Mouse (Mus musculus) T-cell, adult 2 months (primary cell): ENCODE measurements around the gene Slc4a5.
"Not testable (repeated sequence)": the region's sequence is repeated elsewhere in the genome, so short reads cannot be mapped to it uniquely, and the experiment has no call there.

ENCODE experiments used
- DNase-seq: peaks from one replicate; pipeline ENCODE4 v3.0.0; 2022; ENCODE audit warnings: low spot score

Slc4a5 gene

DNA sequence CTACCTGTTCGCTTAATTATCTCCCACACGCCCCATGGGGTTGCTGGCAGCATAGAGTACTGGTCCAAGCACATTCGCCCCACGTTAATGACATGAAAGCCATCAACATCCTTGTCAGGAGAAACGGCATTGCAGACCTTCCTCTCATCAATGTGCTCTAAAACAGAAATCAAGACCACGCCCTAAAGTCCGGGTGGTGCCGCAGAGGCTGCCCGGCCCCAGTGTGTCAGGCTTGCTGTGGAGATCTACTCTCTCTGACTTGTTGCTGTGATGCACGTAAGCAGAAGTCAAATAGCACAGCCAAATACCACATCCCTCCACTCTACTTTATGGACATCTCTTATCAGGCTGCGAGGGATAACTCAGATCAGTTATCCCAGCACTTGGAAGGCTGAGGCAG is 91.6 kb downstream of the Slc4a5 start:
- DNase-seq, result no peak

DNA sequence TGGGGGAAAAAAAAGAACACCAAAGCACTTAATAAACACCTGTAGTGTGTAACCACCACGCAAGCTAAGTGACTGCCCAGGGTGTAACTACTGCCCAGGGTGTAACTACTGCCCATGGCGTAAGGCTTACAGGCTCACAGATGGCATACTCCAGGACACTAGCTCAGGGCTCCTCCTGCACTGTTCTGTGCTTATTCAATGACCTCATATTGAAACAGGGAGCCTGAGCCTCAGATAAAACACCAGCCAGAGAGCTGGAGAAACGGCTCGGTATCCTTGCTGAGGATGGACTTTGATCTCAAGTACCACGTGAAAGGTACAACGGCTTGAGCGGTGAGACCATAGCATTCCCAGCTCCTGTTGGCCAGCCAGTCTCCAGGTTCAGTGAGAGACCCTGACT is 92.4 kb downstream of the Slc4a5 start:
- no peak for DNase-seq

DNA sequence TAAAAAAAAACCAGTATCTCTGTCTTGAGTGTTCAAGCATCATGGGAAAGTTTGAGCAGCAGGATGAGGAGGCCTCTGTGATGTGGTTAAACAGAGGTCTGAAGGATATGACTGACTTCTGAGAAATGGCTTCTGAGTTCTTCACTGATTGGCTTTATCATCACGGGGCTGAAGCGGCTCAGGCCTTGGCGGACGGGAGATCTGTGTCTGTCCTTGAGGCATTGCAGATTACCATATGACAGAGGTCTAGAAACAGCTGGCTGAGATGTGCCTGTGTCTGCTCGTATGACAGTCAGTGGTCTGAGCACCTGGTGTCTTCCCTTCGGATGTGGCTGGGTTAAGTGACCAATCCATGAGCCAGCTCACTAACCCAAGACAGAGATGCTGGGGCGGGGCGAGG is 92.9 kb downstream of the Slc4a5 start:
- DNase-seq, result peak; percentile 62

DNA sequence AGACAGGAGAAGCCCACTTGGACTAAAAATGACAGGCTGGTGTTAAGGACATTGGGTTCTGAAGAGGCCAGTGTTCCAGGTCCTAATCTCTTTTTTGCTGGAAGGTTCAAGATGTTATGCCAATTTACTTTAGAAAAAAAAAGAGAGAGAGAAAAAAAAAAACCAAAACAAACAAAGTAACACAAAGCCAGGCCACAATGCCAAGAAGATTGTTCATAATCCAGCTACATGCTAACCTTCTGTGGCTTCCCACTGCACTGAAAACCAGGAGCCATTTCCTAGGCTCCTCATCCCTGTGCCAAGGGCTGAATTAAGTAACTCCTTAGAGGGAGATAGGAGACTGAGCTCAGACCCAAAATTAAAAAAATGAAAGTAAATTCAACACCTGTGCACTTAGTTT is 95.7 kb downstream of the Slc4a5 start:
- DNase-seq, result no peak

DNA sequence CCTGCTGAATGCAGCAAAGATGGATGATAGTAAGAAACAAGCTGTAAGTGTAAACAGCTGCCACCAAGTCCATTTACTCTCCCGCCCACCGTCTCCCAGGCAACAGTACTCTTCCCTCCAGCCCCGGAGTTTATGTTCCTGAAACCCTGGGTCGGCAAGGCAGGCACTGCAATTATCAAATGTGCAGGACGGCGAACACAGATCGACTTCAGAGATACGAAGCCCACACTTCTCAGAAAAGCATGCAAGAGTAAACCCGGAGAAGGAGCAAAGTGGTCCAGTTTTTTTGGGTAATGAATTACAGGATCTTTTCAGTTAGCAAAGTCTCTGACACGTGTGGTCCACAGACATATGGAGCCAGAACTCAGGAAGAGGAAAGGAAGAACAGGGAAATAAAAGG is 96.4 kb downstream of the Slc4a5 start:
- no peak for DNase-seq

DNA sequence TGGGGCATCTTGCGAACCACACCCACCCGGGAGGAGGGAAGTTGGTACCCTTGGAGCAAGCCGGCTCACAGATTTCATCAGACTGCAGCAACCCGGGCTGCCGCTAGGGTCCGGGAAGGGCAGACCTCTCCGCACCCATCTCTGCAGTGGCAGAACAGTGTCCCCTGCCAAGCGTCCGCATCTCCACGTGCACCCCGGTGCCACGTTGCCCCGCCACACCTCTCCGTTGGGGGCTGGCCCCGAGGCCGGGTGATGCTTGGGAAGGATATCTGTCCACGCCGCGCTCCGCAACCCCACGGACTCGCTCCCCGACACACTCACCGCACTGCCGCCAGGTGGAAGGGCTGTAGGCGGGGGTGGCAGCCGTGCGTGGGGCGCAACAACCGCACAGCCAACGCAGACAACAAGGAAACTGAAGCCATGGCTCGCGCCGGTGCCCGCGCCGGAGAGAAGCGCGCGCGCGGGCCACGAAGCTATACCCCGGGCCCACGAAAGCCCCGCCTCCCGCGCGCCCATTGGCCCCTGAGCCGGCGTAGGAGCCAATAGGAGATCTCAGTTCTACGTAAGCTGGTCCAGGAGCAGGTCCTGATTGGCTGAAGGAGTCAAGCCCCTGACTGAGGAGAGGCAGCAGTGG is 97.6 kb downstream of the Slc4a5 start:
- DNase-seq, result peak; percentile 88

DNA sequence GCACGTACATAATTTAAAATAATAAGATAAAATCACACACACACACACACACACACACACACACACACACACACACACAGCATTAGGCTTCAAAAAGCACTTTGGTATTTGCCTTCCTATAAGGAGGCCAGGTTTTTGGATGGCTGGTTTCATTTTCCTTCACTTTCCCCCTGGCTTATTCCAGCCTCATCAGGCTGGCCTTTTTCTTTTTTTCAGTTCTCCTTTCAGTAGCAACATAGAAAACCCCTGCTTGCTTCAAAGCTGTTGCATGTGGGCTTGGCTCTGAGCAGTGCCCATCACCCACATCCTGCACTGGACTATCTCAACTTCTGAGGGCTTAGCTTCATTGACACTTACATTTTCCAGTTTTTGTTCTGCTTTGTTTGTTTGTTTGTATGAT is 102.3 kb downstream of the Slc4a5 start:
- DNase-seq, result peak; percentile 16

DNA sequence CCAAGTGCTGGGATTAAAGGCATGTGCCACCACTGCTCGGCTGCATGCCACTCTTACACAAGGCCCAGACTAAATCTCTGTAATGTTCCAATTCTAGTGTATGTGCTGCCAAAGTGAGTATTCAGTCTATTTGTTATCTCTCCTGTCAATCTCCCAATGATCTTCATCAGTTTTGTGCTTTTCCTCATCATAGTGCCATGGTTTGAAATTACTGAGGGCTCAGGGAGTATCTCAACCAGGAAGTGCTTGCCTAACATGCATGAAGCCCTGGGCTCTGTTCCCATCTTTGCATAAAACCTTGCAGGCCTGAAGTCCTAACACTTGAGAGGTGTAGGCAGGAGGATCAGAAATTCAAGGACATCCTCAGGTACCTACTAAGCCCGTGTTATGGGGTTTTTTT is 103.2 kb downstream of the Slc4a5 start:
- DNase-seq, result no peak

DNA sequence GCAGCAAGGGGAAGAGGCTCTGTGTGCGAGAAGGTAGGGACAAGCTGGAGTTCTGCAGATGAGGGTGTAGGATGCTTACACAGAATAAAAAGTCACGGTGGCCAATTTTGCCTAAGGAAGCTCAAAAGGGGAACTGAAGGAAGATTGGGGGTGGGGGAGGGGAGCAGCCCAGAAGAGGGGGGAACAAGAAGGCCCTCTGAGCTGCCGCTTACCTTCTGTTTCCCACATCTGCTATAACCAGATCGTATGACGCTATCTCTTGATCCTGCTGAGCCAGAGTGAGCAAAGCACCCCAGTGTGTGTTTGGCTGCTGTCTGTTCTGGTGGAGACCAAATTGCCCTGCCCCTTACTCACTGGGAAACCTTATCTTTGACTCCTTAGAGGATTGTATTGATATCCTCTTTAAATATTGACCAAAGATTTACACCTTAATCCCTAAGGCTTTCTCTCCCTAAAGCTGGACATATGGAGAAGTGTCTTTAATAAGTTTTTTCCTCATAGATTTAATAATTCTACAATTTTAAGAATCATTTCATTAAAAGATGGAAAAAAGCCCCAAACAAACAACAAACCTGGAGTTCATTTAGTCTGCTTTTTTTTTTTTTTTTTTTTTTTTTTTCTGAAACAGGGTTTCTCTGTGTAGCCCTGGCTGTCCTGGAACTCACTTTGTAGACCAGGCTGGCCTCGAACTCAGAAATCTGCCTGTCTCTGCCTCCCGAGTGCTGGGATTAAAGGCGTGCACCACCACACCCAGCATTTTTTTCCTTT is 104.2 kb downstream of the Slc4a5 start:
- DNase-seq, result no peak

DNA sequence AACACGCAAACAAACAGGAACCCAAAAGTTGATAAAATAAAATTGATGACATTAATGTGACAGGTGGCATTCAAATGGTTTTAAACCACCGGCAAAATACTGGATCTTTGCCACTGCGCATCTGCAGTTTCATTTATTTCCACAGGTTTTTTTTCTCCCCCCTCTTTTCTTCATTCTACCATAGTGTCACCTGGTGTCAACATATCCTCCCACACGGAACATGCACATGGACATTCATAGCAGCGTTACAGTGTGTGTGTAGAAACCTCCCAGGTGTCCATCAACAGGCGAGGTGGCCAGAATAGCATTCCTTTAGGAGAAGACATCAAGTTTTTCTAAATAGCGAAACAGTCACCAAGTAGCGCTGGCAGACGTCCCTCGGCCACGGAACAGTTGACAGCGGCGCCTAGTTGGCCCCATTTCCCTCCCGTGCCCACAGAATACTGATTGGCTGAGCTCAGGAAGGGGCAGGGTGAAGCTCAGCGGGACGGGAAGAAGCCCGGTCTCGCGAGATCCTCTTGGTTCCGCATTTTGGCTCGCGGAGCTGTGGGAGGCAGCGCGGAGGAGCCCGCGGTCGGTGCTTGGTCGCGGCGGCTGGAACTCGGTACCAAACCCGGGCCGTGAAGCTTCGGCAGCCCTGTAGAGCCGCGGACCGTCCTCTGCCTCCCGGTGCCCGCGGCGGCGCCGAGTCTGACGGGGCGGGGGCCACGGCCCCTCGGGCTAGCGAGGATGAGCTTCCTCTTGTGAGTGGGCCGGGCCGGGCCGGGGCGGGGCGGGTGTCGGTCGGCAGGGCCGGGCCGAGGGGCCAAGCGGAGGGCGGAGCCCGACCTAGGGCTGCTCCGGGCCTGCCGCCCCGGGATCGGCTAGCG is 106.1 kb downstream of the Slc4a5 start, which contains the start of the genes Mthfd2 and Mob1a:
TSS of gene Mthfd2 (minus strand) at position 384 of the 869 bp plus-strand sequence.
TSS of gene Mob1a (plus strand) at position 492 of the 869 bp plus-strand sequence.
- DNase-seq, result peak; percentile 94

DNA sequence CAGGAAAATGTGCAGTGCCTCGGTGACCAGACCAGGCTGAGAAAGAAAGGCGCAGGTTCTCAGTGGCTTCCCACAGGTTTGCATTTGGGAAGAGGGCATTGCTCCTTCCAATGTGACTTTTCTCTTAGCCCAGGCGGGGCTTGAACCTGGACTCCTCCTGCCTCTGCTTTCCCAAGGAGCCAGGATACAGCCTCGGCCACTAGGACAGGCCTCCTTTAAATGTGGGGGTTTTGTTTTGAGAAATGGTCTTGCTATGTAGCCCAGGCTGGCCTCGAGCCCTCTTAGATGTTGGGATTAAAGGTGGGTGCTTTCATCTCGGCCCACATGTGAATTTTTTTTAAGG is 106.7 kb downstream of the Slc4a5 start:
- DNase-seq, result no peak

DNA sequence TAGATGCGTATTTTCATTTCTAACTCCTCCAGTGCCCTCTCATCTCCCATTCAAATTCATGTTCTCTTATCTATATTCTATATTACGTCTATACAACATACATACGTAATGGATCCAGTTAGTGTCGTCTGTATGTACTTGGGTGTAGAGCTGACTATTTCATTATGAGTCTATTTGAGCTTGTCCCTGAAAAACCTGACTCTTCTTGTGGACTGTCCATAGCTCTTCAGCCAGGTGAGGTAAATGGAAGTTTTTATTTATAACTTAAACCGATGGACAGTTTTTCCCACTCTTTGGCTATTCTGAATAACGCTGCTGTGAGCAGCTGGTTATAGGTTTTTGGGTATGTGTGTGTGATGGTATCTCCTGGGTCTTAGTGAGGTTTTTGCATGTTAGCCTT is 107.1 kb downstream of the Slc4a5 start:
- no peak for DNase-seq

DNA sequence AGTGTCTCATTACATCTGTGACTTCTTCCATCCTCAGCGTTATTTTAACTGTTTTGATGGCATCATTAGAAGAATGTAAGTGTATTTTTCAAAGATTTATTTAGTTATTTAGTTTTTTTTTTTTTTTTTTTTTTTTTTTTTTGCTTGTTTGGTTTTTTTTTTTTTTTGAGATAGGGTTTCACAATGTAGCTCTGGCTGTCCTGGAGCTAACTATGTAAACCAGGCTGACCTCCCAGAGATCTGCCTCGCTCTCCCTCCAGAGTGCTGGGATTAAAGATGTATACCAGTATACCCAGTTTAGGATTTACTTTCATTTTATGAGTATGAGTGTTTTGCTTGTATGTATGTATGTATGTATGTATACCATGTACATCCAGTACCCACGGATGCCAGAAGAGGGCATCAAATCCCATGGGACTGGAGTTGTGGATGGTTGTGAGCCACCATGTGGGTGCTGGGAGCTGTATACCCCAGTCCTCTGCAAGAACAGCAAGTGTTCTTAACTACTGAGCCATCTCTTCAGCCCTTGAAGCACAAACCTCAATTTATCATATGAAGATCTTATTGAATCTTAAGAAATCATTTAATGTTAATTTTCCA is 108.1 kb downstream of the Slc4a5 start:
- DNase-seq, result no peak

DNA sequence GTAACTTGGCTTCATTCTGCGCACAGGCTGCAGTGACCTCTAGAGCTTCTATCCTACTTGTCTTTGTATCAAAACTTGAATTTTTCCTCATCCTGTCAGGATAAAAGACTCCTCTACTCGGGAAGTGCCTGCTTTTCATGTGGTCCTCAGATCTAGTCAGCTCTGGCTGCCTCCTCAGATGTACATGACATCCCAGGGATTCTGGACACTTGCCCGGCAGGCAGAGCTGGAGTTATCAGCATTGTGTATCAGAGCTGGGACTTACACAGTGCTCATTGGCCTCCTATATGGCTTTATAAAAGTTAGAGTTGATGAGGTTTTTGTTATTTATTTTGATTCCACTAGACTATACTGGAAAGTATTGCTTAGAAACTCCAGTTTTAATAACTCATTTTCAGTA is 121.8 kb downstream of the Slc4a5 start:
- no peak for DNase-seq

DNA sequence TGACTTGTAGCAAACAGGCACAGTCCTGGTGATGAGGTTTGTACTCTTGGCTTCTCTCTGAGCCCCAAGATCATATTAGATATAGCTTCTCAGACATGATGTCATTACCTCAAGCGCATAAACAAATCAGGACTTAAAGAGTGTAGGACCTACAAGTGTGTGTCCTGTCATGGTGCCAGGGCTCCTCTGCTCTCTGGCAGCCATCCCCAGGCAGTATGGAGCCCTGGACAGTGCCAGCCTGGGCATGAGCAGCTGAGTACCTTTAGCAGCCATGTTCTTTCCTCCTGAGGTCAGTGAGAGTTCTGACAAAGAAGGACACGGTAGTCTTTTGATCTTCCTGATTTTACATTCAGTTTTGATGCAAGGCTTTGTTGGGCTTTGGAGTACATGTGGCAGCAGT is 123.3 kb downstream of the Slc4a5 start:
- no peak for DNase-seq

DNA sequence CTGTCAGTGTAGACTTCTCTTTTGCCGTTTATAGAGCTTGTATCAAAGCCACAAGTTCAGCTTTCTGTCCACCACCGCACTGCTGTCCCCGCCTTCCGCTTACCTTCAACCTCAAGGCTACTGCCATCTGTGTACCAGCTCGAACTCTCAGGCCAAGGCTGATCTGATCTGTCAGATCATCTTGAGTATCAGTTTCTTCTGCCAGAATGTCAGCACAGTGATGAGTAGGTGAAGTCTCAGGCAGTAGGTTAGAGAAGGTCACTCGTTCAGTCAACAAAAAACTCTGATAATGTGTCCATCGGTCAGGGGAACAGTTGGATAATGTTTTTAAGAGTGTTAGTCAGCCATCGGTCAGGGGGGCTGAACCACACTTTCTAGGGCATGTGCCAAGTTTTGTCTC is 125.7 kb downstream of the Slc4a5 start:
- DNase-seq, result not testable (repeated sequence)

DNA sequence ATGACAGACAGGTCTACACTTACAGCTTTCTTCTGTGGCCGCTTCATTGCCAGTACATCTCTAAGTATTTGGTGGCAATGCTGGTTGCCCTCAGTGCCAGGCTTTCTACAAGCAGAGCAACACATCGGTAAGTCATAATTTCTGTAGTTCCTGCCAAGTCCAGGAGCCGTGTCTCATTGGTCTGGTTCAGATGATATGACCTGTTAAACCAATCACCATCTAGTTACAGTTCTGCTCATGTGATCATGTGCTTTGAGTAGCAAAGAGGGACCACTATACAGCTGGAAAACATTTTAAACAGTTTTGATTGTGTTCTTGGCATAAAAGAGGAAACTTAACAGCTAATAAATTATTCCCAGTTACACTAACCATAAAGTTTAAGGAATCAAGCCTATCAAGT is 128.3 kb downstream of the Slc4a5 start:
- no peak for DNase-seq

DNA sequence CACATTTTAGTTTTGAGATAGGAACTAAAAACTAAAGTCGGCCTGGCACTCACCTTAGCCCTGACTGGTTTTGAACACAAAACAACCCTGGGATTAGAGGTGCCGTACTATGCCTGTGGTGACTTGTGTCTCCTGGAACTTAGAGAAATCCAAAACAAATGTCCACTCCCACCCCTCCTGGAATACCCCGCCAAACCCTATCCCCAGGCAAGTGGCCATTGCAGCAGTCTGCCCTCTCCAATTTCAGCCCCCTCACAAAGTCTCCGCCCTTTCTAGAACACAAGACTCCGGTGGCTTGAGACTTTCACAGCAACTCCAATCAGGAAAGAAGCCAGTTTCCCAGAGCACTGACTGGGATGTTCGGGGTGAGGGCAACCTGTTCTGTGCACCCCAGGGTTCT is 129.2 kb downstream of the Slc4a5 start, which contains the start of gene Bola3:
TSS of gene Bola3 (plus strand) at position 275 of the 400 bp plus-strand sequence.
- no peak for DNase-seq

DNA sequence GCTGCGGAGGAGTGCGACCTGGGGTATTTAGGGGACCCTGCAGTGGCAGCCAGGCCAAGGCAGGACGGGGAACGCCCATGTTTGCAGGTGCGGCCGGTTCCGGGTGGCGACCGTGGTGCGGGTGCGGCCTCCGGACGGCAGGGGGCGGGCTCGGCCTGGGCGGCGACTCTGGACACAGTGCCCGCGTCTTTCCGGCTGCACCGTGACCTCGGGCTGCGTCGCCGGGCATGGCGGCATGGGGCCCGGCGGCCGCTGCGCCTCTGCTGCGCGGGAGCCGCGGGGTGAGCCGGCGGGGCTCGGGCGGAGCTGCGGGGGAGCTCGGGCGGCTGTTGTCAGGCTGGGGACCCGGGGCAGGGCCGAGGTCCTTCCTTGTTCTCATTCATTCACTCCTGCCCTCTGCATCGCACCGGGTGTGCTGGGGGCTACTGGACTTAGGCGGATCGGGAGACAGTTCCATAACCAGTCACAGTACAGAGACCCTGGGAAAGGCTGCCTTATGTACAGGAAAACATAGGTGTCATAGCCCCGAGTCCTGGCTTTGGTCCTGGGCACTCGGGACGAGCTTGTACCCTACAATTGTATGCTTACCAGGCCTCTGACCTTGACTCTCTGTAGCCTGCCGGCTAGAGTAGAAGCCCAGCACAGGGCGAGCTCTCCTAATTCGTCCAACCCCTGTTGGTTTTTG is 129.8 kb downstream of the Slc4a5 start:
- peak; percentile 88 for DNase-seq

DNA sequence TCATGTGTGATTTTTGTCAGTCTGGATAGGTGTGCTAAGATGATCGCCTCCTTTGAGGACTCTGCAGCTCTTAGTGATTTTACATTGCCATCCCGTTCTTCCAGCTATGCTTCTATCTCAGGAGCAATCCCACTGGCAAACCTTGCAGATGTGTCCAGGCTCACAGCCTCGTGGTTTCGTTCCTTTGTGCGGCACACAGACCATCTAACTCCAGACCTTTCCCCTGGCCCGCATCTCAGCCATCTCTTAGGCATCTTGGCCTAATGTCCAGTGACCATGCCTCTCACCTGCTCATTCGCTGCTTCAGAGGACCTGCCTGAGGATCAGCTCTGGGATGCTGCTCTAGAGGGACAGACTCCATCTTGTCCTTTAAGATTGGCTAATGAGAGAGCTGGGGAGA is 130.5 kb downstream of the Slc4a5 start:
- no peak for DNase-seq

DNA sequence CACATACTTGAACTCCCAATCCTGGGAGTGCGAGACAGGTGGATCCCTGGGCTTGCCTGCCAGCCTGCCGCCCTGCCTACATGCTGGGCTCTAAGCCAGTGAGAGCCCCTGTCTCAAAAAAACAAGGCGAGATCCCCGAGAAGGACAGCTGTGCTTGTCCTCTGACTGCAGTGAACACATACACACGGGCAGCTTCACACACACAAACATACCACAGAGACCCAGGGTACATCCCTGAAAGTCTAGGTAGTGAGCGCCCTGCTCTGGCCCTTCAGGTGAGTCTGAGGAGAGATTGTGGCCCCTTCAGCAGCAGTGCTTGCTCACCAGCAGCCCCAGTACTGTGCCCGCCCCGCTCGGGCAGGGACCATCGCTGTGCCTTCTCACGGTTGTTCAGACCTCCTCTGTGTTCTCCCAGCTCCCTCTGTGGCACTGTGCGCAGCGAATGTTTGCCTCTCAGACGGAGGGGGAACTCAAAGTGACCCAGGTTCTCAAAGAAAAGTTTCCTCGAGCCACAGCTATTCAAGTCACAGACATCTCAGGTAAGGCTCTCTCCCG is 131.3 kb downstream of the Slc4a5 start:
- DNase-seq, result no peak
